Mouse (Mus musculus) embryonic facial prominence, embryonic 14.5 days (tissue): ENCODE measurements at regions not wholly inside any gene's neighbourhood (a gene's known extent, or its start where the extent isn't known, plus 50 kb on each side); places are given as distances from the start of the nearest gene placed in this dataset.

Source experiments
- ATAC-seq: fragments of 200-750 bp; cut with Nextera tagmentation; 2 replicates; pipeline ENCODE4 v1.8.0; 2017; ENCODE audit warnings: low read depth, moderate number of reproducible peaks, moderate TSS enrichment
- DNase-seq: peaks from one replicate; pipeline ENCODE4 v3.0.0-alpha.2; 2015; ENCODE audit warnings: low spot score
- H3K27ac ChIP-seq: fragments of 300-500 bp; sonication (generic); replicated peaks from 2 replicates; pipeline ENCODE4 v1.5.1; 2014; ENCODE audit warnings: low read depth, mild to moderate bottlenecking, low read length, moderate library complexity
- H3K27me3 ChIP-seq: fragments of 300-500 bp; sonication (generic); replicated peaks from 2 replicates; pipeline ENCODE4 v1.6.1; 2014; ENCODE audit warnings: low read length; ENCODE audit not compliant: control insufficient read depth, insufficient read depth
- H3K36me3 ChIP-seq: fragments of 300-500 bp; sonication (generic); 2 replicates; pipeline ENCODE4 v1.6.1; 2014; ENCODE audit warnings: low read length, mixed read lengths; ENCODE audit not compliant: control insufficient read depth, insufficient read depth
- H3K4me1 ChIP-seq: fragments of 300-500 bp; sonication (generic); 2 replicates; pipeline ENCODE4 v1.6.1; 2014; ENCODE audit warnings: antibody characterized with exemption, low read length; ENCODE audit not compliant: control insufficient read depth, insufficient read depth
- H3K4me2 ChIP-seq: fragments of 300-500 bp; sonication (generic); 2 replicates; pipeline ENCODE4 v1.6.1; 2014; ENCODE audit warnings: low read depth, mild to moderate bottlenecking, low read length, moderate library complexity, mixed read lengths
- H3K4me3 ChIP-seq: fragments of 300-500 bp; sonication (generic); 2 replicates; pipeline ENCODE4 v1.5.1; 2014; ENCODE audit warnings: low read depth, mild to moderate bottlenecking, low read length
- H3K9ac ChIP-seq: fragments of 300-500 bp; sonication (generic); 2 replicates; pipeline ENCODE4 v1.6.1; 2014; ENCODE audit warnings: low read depth, mild to moderate bottlenecking, low read length, moderate library complexity, mixed read lengths
- H3K9me3 ChIP-seq: fragments of 300-500 bp; sonication (generic); 2 replicates; pipeline ENCODE4 v1.6.1; 2016; ENCODE audit warnings: low read length; ENCODE audit not compliant: control insufficient read depth
- WGBS: fragments of 180-500 bp; shearing (Covaris S2); extraction: QIAGEN DNeasy Blood & Tissue Kit; methylation state at CpG from one replicate; pipeline ENCODE4 v1.1.7; 2014; 5-methylcytosine and 5-hydroxymethylcytosine counted together

DNA sequence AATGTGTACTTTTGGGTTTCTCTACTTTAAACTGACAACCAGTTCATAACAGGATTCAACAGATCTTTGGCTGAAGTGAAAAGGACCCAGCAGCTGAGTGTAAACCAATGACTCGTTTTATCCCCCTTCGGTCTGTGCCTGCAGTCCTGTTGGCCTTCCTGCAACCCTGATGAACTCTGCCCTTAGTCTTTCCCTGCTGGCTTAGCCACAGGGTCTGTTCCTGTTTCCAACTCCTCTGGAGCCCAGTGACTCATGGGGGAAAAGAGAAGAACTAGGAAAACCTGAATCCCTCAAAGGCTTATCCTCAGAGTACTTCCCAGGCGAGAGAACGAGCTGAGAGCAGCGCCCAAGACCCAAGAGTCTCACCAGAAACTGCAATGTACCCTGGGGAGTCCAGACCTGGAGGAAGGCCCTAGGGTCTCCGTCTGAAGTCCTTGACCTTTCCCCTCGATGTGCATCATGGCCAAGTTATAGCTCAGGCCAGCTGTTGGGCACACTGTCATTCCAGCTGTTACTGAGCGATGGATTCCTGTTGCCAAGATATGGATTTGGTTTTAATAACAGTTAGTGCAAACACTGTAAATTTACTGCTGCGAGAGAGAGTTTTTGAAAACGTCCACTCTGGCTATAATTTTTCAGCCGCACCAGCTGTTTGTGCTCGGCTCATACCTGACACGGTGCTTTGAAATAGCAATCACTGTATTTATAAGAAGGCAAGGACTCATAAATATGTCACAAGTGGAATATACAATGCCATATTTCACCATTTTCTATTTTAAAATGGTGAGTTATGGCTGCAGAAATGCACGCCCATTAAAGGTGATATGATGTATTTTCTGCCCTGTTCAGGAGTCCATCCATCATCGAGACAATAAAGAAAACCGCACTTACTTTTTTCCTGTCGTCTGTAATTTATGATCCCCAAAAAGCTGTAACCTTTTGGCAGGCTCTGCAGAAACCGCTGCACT, 63.3 kb upstream of the Zfp703 start:
- WGBS, result 56% methylated on average over 18 of the region's 18 CpGs
- no peak overlapping the region for H3K27ac ChIP-seq
- DNase-seq, result no peak

DNA sequence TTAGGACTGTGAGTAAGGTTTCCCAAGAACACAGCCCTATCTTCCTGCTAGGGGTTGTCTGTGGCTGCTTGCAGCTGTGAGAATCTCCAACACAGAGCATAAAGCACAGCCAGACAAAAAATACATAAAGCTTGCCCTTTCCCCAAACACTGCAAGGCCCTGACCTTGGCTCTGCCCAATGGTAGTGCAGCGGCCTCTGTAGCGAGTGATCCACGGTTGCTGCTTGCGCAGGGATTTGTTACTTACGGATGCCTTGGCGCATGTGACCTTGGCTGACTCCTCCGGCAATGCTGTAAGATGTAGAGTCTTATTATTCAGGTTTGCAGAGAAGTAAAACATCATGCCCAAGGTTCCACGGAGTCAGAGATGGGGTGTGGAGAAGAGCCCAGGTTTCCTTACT, 61.4 kb upstream of the Zfp703 start:
- DNase-seq, result no peak
- 87% methylated on average over 8 of the region's 8 CpGs for WGBS
- no peak overlapping the region for H3K9ac ChIP-seq
- ATAC-seq, result no peak
- no peaks in the 10 kb centered on the region for H3K9me3 ChIP-seq
- H3K4me2 ChIP-seq, result no peak overlapping the region
- no peak overlapping the region for H3K27ac ChIP-seq
- H3K4me3 ChIP-seq, result no peak overlapping the region
- H3K27me3 ChIP-seq, result no peaks in the 10 kb centered on the region
- no peaks in the 10 kb centered on the region for H3K4me1 ChIP-seq
- H3K36me3 ChIP-seq, result no peaks in the 10 kb centered on the region

More for the DNA sequence above, 63.3 kb upstream of the Zfp703 start:
- Histone ChIP-seq H3K36me3 (no peaks in the 10 kb centered on the region), H3K4me1 (no peaks in the 10 kb centered on the region), H3K4me3 (no peak overlapping the region), H3K27me3 (no peaks in the 10 kb centered on the region), H3K9ac (no peak overlapping the region), H3K4me2 (no peak overlapping the region), H3K9me3 (no peaks in the 10 kb centered on the region)
- no peak for ATAC-seq

DNA sequence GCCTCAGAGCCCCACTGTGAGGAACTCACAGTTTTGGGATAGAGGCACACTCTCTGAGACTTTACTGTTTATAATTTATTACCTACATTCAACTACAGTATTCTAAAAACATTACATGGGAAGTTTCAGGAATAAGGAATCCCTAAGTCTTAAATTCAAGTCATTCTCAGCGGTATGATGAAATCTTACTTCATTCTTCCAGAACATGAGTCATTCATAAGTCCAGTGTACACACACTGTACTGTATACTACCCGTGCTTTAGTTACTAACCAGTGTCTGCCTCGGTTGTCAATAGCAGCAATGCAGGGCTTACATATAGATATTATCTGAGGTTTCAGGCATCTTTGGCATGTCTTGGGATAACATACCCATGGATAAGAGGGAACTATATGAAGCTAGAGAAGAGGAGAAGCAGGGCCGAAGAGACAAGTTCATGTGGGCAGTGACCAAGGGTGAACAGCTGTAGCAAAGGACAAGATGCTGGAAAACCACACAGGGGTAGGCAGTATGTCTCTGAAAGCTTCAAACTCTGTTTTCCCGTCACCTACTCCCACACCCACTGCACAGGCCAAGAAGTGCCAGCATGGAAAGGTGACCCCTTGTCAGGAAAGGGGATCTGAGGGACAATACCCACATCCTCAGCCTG, 55.5 kb upstream of the Zfp703 start:
- Histone ChIP-seq H3K9me3 (no peaks in the 10 kb centered on the region), H3K27me3 (no peaks in the 10 kb centered on the region), H3K9ac (no peak overlapping the region), H3K4me2 (no peak overlapping the region), H3K27ac (no peak overlapping the region), H3K36me3 (no peaks in the 10 kb centered on the region), H3K4me3 (no peak overlapping the region), H3K4me1 (no peaks in the 10 kb centered on the region)
- ATAC-seq (no peak), DNase-seq (no peak)
- WGBS, result 86% methylated on average over 5 of the region's 5 CpGs

DNA sequence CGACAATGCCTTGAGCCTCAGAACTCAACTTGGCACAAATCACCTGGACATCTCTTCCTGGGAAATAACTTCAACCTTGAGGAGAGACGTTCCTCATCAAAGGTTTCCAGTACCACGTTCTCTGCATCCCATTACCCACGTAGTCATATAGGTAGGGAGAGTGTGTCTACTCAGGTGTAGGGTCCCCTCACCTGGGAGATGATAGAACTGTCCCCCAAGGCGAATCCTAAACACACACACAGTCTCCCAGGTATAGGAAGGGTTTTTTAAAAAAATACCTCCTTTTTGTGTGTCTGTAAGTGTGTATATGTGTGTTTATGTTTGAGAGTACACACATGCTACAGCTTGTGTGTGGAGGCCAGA, 55.0 kb upstream of the Zfp703 start:
- no peak overlapping the region for H3K9ac ChIP-seq
- 82% methylated on average over 5 of the region's 5 CpGs for WGBS
- H3K27me3 ChIP-seq, result no peaks in the 10 kb centered on the region
- ATAC-seq, result no peak
- no peaks in the 10 kb centered on the region for H3K9me3 ChIP-seq
- H3K4me3 ChIP-seq, result no peak overlapping the region
- no peak for DNase-seq
- H3K27ac ChIP-seq, result no peak overlapping the region
- H3K4me1 ChIP-seq, result no peaks in the 10 kb centered on the region
- H3K36me3 ChIP-seq, result no peaks in the 10 kb centered on the region
- H3K4me2 ChIP-seq, result no peak overlapping the region

DNA sequence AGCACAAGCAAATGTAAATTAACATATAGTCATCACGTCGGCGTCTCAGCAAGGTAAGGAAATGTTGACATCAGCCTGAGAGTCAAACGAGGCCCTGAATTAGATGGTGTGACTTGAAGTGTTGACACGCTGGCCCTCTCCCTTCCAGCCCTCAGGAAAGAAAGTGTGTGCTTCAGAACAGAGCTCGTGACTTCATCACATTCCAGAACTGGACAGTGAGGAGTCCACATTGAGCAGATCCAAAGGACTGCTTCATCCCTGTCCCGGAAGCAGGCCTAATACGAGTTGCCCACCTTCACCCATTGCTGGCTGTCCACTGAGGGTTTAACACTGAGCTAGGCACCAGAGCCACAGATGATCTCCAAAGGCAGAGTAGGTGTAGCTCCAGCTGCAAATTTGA, 54.0 kb upstream of the Zfp703 start:
- Histone ChIP-seq H3K4me1 (no peaks in the 10 kb centered on the region), H3K9ac (no peak overlapping the region), H3K27me3 (no peaks in the 10 kb centered on the region), H3K27ac (no peak overlapping the region), H3K36me3 (no peaks in the 10 kb centered on the region), H3K9me3 (no peaks in the 10 kb centered on the region), H3K4me2 (no peak overlapping the region), H3K4me3 (no peak overlapping the region)
- DNase-seq, result no peak
- no peak for ATAC-seq
- WGBS, result 65% methylated on average over 8 of the region's 8 CpGs
